Mouse (Mus musculus) kidney, adult 9 months (tissue): ENCODE measurements around the gene F3.

Experiments used
- DNase-seq: peaks from one replicate; pipeline ENCODE4 v3.0.0; 2022

Gene F3

GRCm38 (mm10) chr3:121722971-121723844 lies at the start of gene F3:
Gene F3 (plus strand): TSS chr3:121723537.
- DNase-seq: peak; percentile 96

- DNase-seq: no peak
Observed at GRCm38 (mm10) chr3:121678935-121679334, 44.4 kb upstream of the F3 start.

- no peak for DNase-seq
Observed at GRCm38 (mm10) chr3:121679443-121679842, 43.9 kb upstream of the F3 start.

- no peak for DNase-seq
Observed at GRCm38 (mm10) chr3:121680187-121680586, 43.1 kb upstream of the F3 start.

- no peak for DNase-seq
Observed at GRCm38 (mm10) chr3:121682439-121683411, 40.6 kb upstream of the F3 start.

GRCm38 (mm10) chr3:121684552-121684951 lies 38.8 kb upstream of the F3 start:
- DNase-seq: no peak

- DNase-seq: peak; percentile 90
Observed at GRCm38 (mm10) chr3:121684963-121685362, 38.4 kb upstream of the F3 start.

- DNase-seq: no peak
Observed at GRCm38 (mm10) chr3:121685985-121686384, 37.4 kb upstream of the F3 start.

- no peak for DNase-seq
Observed at GRCm38 (mm10) chr3:121686408-121686911, 36.9 kb upstream of the F3 start.

- DNase-seq: no peak
Observed at GRCm38 (mm10) chr3:121687741-121688140, 35.6 kb upstream of the F3 start.

- no peak for DNase-seq
Observed at GRCm38 (mm10) chr3:121689029-121689428, 34.3 kb upstream of the F3 start.

GRCm38 (mm10) chr3:121689697-121690096 lies 33.6 kb upstream of the F3 start:
- DNase-seq: no peak

- no peak for DNase-seq
Observed at GRCm38 (mm10) chr3:121693001-121693730, 30.2 kb upstream of the F3 start.

GRCm38 (mm10) chr3:121693746-121694145 lies 29.6 kb upstream of the F3 start:
- peak; percentile 59 for DNase-seq

GRCm38 (mm10) chr3:121697169-121697568 lies 26.2 kb upstream of the F3 start:
- no peak for DNase-seq

- DNase-seq: no peak
Observed at GRCm38 (mm10) chr3:121699401-121699800, 23.9 kb upstream of the F3 start.

- no peak for DNase-seq
Observed at GRCm38 (mm10) chr3:121699849-121700248, 23.5 kb upstream of the F3 start.

GRCm38 (mm10) chr3:121700364-121700952 lies 22.9 kb upstream of the F3 start:
- DNase-seq: no peak

GRCm38 (mm10) chr3:121703155-121703879 lies 20.0 kb upstream of the F3 start:
- DNase-seq: no peak

- no peak for DNase-seq
Observed at GRCm38 (mm10) chr3:121703880-121704243, 19.5 kb upstream of the F3 start.

- DNase-seq: no peak
Observed at GRCm38 (mm10) chr3:121706087-121706486, 17.2 kb upstream of the F3 start.

- DNase-seq: no peak
Observed at GRCm38 (mm10) chr3:121707106-121707505, 16.2 kb upstream of the F3 start.
